Mouse (Mus musculus) bone marrow, adult 2 months (tissue): Measurements from ENCODE around the gene Kif18b.
A peak's percentile ranks its signal among the peaks of the same experiment; 100 is the strongest.

Experiments
- CTCF ChIP-seq: fragments of 200-500 bp; IDR thresholded peaks from 2 replicates; pipeline ENCODE4 v1.5.1; 2011; ENCODE audit warnings: low read length, control low read depth; ENCODE audit not compliant: control insufficient read depth, insufficient read depth
- POLR2A ChIP-seq: fragments of 200-500 bp; IDR thresholded peaks from 2 replicates; pipeline ENCODE4 v1.6.1; 2011; ENCODE audit warnings: low read depth, mild to moderate bottlenecking, control low read depth, low read length, borderline replicate concordance; ENCODE audit not compliant: control insufficient read depth

DNA sequence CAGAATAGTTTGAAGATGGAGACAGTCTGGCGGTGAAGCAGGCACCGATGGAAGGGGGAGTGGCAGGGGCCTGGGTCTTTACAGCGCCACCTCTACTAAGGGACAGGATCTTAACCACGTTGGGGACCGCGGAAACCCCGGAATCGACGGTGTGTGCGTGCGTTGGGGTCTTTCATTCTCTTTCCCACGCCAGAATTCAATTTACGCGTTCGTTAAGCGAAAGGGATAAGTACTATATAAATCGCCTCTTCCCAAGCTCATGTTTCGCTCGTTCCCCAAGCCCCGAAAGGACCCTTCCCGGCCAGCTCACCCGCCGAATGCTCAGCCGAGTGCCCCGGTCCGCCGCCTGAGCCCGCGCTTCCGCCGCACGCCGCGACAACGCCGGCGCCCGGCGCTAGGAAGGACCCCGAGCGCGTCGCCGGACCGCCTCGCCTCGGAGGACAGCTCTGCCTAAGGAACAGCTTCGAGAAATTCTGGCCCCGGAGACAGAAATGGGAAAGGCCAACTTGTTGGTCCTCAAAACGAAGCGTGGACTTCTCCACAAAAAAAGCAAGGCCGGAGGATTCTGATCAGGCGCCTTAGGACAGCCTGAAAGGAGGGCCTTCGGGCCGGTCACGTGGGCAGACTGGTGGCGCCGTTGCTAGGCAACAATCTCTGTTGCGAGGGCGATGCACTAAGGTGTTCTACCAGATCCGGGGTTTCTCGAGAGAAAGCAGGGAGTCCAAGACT lies 44.2 kb downstream of the Kif18b start, which contains the start of the genes Eftud2 and Ccdc103:
- TF ChIP-seq CTCF (no peak), POLR2A (peak; percentile 65; the same call in 1 of the 2 replicates)
